Mouse (Mus musculus) G1E (cell line): ENCODE data around the gene St5.

Experiments
- CTCF ChIP-seq: IDR thresholded peaks from 2 replicates; pipeline ENCODE4 v1.5.1; 2012; ENCODE audit warnings: low read depth, low read length, inconsistent platforms, mixed read lengths
- POLR2AphosphoS5 ChIP-seq: IDR thresholded peaks from 2 replicates; pipeline ENCODE4 v1.6.1; 2012; ENCODE audit warnings: low read depth, low read length, inconsistent platforms; ENCODE audit not compliant: insufficient replicate concordance

DNA sequence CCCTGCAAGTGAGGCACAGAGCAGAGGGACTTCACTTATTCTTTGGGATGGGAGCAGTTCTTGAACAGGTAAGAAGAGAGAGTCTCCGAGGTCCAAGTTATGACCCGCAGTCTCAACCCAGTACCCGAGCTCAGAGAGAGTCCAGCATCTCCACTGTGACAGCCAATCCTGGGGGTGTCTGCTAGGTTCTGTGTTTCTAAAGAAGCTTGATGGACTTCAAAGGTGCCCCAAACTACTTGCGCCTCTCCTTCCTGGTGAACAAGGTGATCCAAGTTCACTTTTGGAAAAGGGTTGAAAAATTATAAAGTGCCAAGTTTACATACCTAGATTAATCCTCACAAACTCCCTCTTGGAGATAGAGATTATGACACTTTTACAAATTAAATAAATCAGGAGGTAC, 195.4 kb downstream of the St5 start, which contains the start of gene Trim66:
- TF ChIP-seq CTCF (no peak), POLR2AphosphoS5 (no peak)
